8 mouse cellular contexts compared by ENCODE assay signal in genomic region chr1:59409585-59410160, GRCm38 (mm10).
DNase-seq lines count a peak whose midpoint lies in the region; ATAC-seq and TF ChIP-seq lines count a peak whose summit lies in the region.

No protein-coding gene starts in this region.

- no peak overlapping the region for H3K4me3 ChIP-seq in heart, embryonic 14.5 days (ENCODE audit: control insufficient read depth in 1 of 2, insufficient read depth in 1 of 2, low read depth in 1 of 2, low read length in 2 of 2)
- no peak overlapping the region for H3K4me3 ChIP-seq in thymus, adult 2 months (ENCODE audit: control insufficient read depth, insufficient read depth, low read length)

- no peak overlapping the region for H3K9ac ChIP-seq in heart, embryonic 14.5 days (ENCODE audit: low read length)

- no peaks in the 10 kb centered on the region for H3K36me3 ChIP-seq in heart, embryonic 14.5 days (ENCODE audit: control insufficient read depth, insufficient read depth, low read length)
- no peaks in the 10 kb centered on the region for H3K36me3 ChIP-seq in thymus, adult 2 months (ENCODE audit: control insufficient read depth, insufficient read depth, low read length)

- no peaks in the 10 kb centered on the region for H3K9me3 ChIP-seq in heart, embryonic 14.5 days (ENCODE audit: control insufficient read depth, low read length)

- no peak for DNase-seq in heart, adult 11 months
- DNase-seq in 3T3-L1 (ENCODE audit: low read depth, low spot score) = peak; percentile 47
- DNase-seq in brain, adult 2 months (ENCODE audit: low read depth, low spot score) = peak; percentile 39
- peak; percentile 10 for DNase-seq in layer of hippocampus, adult 9-10 months (ENCODE audit: low spot score)
- no peak for DNase-seq in neural tube, embryonic 10.5 days (ENCODE audit: extremely low spot score, low spot score)
- no peak for DNase-seq in spleen, adult 18-20 months
- DNase-seq in thymus, adult 2 months = no peak

- ATAC-seq in heart, embryonic 14.5 days (ENCODE audit: insufficient number of reproducible peaks, insufficient read depth, low FRiP score, low read depth) = no peak

- peaks cover 7% of the 10 kb centered on the region for H3K27me3 ChIP-seq in heart, embryonic 14.5 days (ENCODE audit: control insufficient read depth, insufficient read depth, low read length)
- no peaks in the 10 kb centered on the region for H3K27me3 ChIP-seq in thymus, adult 2 months (ENCODE audit: control insufficient read depth, insufficient read depth, low read length)

- TF ChIP-seq CTCF in thymus, adult 2 months (IDR thresholded peaks at IDR 0.05; ENCODE audit: borderline replicate concordance, control insufficient read depth, extremely low read depth, insufficient read depth, low read length, poor library complexity) = no peak

- H3K4me1 ChIP-seq in heart, embryonic 14.5 days (ENCODE audit: control insufficient read depth in 2 of 2, insufficient read depth in 2 of 2, low read length in 2 of 2) = peaks cover 3 to 11% of the 10 kb centered on the region in 2 experiments; a peak in 3 of 4 replicates
- H3K4me1 ChIP-seq in thymus, adult 2 months (replicated peaks; ENCODE audit: control insufficient read depth, insufficient read depth, low read length) = no peaks in the 10 kb centered on the region

- H3K4me2 ChIP-seq in heart, embryonic 14.5 days (ENCODE audit: low read length) = 0 out of 2 replicates have a peak overlapping the region, but pooled peaks have one; percentile 11

- TF ChIP-seq POLR2A in thymus, adult 2 months (IDR thresholded peaks at IDR 0.05; ENCODE audit: control insufficient read depth, extremely low read depth, insufficient read depth, low read length, poor library complexity) = no peak

- H3K27ac ChIP-seq in heart, embryonic 14.5 days (replicated peaks in 1 of 2; ENCODE audit: control insufficient read depth in 1 of 2, insufficient read depth in 1 of 2, low read depth in 2 of 2, low read length in 2 of 2) = no peak overlapping the region
- H3K27ac ChIP-seq in thymus, adult 2 months (ENCODE audit: control insufficient read depth, insufficient read depth, low read length) = no peak overlapping the region

- 7% methylated on average over 8 of the region's 8 CpGs for WGBS in heart, embryonic 14.5 days
- 56% methylated on average over 8 of the region's 8 CpGs for WGBS in thymus, adult 2 months

Comparison
In these comparisons a context has a peak if more than half of its experiments do, and no peak if none do; other contexts are left out.
1. DNase-seq: peak in 3T3-L1 (single experiment), brain, adult 2 months (single experiment) and layer of hippocampus, adult 9-10 months (single experiment); none in heart, adult 11 months (single experiment), neural tube, embryonic 10.5 days (single experiment), spleen, adult 18-20 months (0 of 2) and thymus, adult 2 months (single experiment).